Mouse (Mus musculus) forebrain, embryonic 14.5 days (tissue): Measurements from ENCODE around the gene Slc2a3. TPM values are rescaled to one million over a fixed set of nuclear protein-coding genes. Genes with fewer than 3 reads are reported as not detected.
"Not testable (repeated sequence)": the region's sequence is repeated elsewhere in the genome, so short reads cannot be mapped to it uniquely, and the experiment has no call there.

Experiments used
- ATAC-seq: fragments of 200-750 bp; cut with Nextera tagmentation; 2 replicates; pipeline ENCODE4 v1.8.0; 2017; ENCODE audit warnings: mild to moderate bottlenecking, moderate library complexity
- DNase-seq: peaks from one replicate; pipeline ENCODE4 v3.0.0-alpha.2; 2015; ENCODE audit warnings: low spot score
- H3K27ac ChIP-seq: fragments of 300-500 bp; sonication (generic); 2 replicates; pipeline ENCODE4 v1.5.1; 2014; ENCODE audit warnings: low read depth, mild to moderate bottlenecking, control low read depth, low read length, moderate library complexity
- H3K27me3 ChIP-seq: fragments of 300-500 bp; sonication (generic); replicated peaks from 2 replicates; pipeline ENCODE4 v1.6.1; 2014; ENCODE audit warnings: low read length, control low read depth, mixed read lengths; ENCODE audit not compliant: control insufficient read depth, insufficient read depth
- H3K36me3 ChIP-seq: fragments of 300-500 bp; sonication (generic); 2 replicates; pipeline ENCODE4 v1.6.1; 2014; ENCODE audit warnings: low read length, control low read depth; ENCODE audit not compliant: control insufficient read depth, insufficient read depth
- H3K4me1 ChIP-seq: fragments of 300-500 bp; sonication (generic); 2 replicates; pipeline ENCODE4 v1.6.1; 2014; ENCODE audit warnings: antibody characterized with exemption, low read length, control low read depth; ENCODE audit not compliant: control insufficient read depth, insufficient read depth
- H3K4me2 ChIP-seq: fragments of 300-500 bp; sonication (generic); 2 replicates; pipeline ENCODE4 v1.6.1; 2014; ENCODE audit warnings: mild to moderate bottlenecking, control low read depth, low read length
- H3K4me3 ChIP-seq: fragments of 300-500 bp; sonication (generic); 2 replicates; pipeline ENCODE4 v1.5.1; 2014; ENCODE audit warnings: low read depth, low read length, control low read depth
- H3K9ac ChIP-seq: fragments of 300-500 bp; sonication (generic); 2 replicates; pipeline ENCODE4 v1.6.1; 2014; ENCODE audit warnings: mild to moderate bottlenecking, low read length, control low read depth, moderate library complexity
- H3K9me3 ChIP-seq: fragments of 300-500 bp; sonication (generic); replicated peaks from 2 replicates; pipeline ENCODE4 v1.6.1; 2016; ENCODE audit warnings: low read length, control low read depth, mixed read lengths; ENCODE audit not compliant: control insufficient read depth
- WGBS: fragments of 180-500 bp; shearing (Covaris S2); extraction: QIAGEN DNeasy Blood & Tissue Kit; methylation state at CpG from one replicate; pipeline ENCODE4 v1.1.7; 2014; 5-methylcytosine and 5-hydroxymethylcytosine counted together
- polyA plus RNA-seq: library from polyadenylated mRNA; unstranded; fragments of >200 nt; fragmentation: Nextera tagmentation; extraction: Ambion mirVana; gene quantifications from 2 replicates; pipeline ENCODE4 v1.2.1, GENCODE M21; 2014

Slc2a3 gene
- polyA plus RNA-seq, 1 experiment from 2014 or later, result 15.6 TPM

- H3K4me1 ChIP-seq, result peaks cover 8% of the 10 kb centered on the region; the same call in 1 of the 2 replicates
- no peaks in the 10 kb centered on the region for H3K9me3 ChIP-seq
- peak overlapping the region; percentile 67 for H3K9ac ChIP-seq
- no peak overlapping the region for H3K27ac ChIP-seq
- peak overlapping the region; percentile 82 for H3K4me2 ChIP-seq
- WGBS, result 3% methylated on average over 25 of the region's 25 CpGs
- H3K4me3 ChIP-seq, result peak overlapping the region; percentile 51
- no peaks in the 10 kb centered on the region for H3K36me3 ChIP-seq
- DNase-seq (no peak), ATAC-seq (0 out of 2 replicates have a peak, but pooled peaks have one; percentile 4)
- peaks cover 18% of the 10 kb centered on the region for H3K27me3 ChIP-seq
These were observed 59.8 kb downstream of the Slc2a3 start for GRCm38 (mm10) chr6:122741460-122742227.

GRCm38 (mm10) chr6:122739952-122740351, 61.5 kb downstream of the Slc2a3 start:
- Histone ChIP-seq H3K9ac (no peak overlapping the region), H3K27me3 (peaks cover 18% of the 10 kb centered on the region), H3K4me3 (no peak overlapping the region), H3K4me1 (peaks cover 8% of the 10 kb centered on the region; the same call in 1 of the 2 replicates), H3K4me2 (peak overlapping the region; percentile 24; the same call in 1 of the 2 replicates), H3K9me3 (no peaks in the 10 kb centered on the region), H3K36me3 (0 out of 2 replicates have a peak, but pooled peaks cover 4% of the 10 kb centered on the region), H3K27ac (no peak overlapping the region)
- WGBS, result 11% methylated on average over 8 of the region's 8 CpGs
- ATAC-seq, result peak; percentile 54; the same call in 1 of the 2 replicates
- DNase-seq, result peak; percentile 85

DNA sequence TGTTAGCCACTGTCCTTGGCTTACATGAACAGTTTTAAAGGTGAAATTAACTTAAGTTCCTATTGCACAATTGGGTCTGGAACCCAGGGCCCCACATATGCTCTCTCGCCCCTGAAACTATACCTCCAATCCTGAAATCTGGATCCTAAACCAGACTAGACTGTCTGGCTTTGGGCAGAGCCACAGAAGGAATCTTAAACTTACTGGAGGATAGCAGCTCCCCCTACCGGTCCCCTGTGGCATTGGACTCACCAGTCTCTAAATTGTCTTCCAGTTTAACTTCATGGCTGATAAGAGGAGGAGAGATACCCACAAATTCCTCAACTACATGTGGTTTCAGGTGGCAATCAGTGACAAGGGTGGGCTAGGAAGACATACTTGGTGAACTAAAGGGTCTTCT, 81.5 kb downstream of the Slc2a3 start:
- no peaks in the 10 kb centered on the region for H3K36me3 ChIP-seq
- DNase-seq (peak; percentile 75), ATAC-seq (no peak)
- no peaks in the 10 kb centered on the region for H3K9me3 ChIP-seq
- H3K27ac ChIP-seq, result no peak overlapping the region
- 0 out of 2 replicates have a peak, but pooled peaks cover 2% of the 10 kb centered on the region for H3K4me1 ChIP-seq
- H3K27me3 ChIP-seq, result no peaks in the 10 kb centered on the region
- 26% methylated on average over 2 of the region's 2 CpGs for WGBS
- H3K4me2 ChIP-seq, result no peak overlapping the region
- no peak overlapping the region for H3K4me3 ChIP-seq
- no peak overlapping the region for H3K9ac ChIP-seq

DNA sequence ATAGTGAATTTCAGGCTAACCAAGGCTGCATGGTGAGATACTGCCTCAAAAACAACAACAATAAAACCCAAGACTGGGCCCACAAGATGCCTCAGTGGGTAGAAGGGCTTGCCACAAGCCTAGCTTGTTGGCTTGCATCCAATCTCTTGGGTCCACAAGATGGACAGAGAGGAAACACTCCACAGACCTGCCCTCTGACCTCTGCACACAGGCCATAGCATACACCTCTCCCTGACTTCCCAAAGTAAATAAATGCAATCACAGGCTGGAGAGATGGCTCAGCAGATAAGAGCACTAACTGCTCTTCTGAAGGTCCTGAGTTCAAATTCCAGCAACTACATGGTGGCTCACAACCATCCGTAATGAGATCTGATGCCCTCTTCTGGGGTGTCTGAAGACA, 83.2 kb downstream of the Slc2a3 start:
- WGBS, result 95% methylated on average over 1 of the region's 1 CpGs
- H3K9me3 ChIP-seq, H3K36me3 ChIP-seq, DNase-seq, H3K9ac ChIP-seq, H3K4me1 ChIP-seq, H3K4me2 ChIP-seq, H3K27me3 ChIP-seq, ATAC-seq, H3K4me3 ChIP-seq, H3K27ac ChIP-seq: not testable (repeated sequence)

DNA sequence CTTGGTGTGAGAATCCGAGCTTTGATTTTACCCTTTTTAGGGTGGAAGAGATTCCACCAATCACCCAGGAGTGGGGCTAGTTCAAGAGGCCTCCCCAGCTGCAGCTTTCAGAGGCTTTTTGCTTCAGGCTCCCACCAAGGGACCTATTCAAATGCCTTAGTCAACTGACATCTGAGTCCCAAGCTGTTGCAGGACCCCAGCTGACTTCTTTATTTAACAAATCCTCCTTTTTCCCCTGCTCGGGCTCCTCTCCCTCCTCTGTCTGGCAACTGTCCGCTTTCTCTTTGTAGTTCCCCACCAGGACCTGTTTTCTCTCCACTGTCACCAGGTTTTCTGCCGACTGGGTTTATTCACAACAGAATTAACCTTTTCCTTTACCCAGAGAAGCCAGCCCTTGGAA, 85.6 kb downstream of the Slc2a3 start:
- 0 out of 2 replicates have a peak, but pooled peaks cover 2% of the 10 kb centered on the region for H3K4me1 ChIP-seq
- no peak overlapping the region for H3K4me3 ChIP-seq
- H3K4me2 ChIP-seq, result no peak overlapping the region
- H3K27ac ChIP-seq, result no peak overlapping the region
- WGBS, result 1% methylated on average over 4 of the region's 4 CpGs
- no peaks in the 10 kb centered on the region for H3K27me3 ChIP-seq
- H3K9me3 ChIP-seq, result no peaks in the 10 kb centered on the region
- DNase-seq, result peak; percentile 41
- no peak overlapping the region for H3K9ac ChIP-seq
- no peak for ATAC-seq
- no peaks in the 10 kb centered on the region for H3K36me3 ChIP-seq

DNA sequence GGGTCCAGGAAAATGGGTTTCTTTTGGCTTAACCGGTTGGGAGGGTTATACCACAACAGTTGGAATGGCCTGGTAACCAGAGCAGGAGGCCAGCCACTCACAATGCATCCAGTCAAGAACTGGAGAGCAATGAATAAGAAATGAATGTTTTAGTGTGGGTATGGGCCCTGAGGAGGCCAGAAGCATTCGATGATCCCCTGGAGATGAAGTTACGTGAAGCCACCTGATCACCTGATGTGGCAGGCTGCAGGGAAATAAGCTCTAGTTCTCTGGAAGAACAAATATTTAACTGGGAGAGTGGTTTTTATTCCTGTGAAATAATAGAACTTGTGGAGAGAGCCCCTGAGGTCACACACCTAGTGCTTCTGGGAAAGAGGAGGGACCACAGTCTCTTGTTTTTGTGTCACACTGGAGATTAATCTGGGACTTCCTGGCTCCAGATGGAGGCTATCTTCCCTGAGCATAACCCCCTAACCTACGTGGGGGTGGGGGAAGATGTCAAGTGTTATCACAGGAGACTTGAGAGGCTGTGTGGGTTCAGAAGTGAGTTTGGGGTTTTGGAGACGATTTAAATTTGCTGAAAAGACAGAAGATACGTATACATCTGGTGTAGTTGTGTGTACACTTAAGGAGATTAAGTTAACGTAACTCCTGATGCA, 86.6 kb downstream of the Slc2a3 start:
- H3K9ac ChIP-seq, result no peak overlapping the region
- H3K27me3 ChIP-seq, result no peaks in the 10 kb centered on the region
- no peaks in the 10 kb centered on the region for H3K36me3 ChIP-seq
- ATAC-seq (no peak), DNase-seq (no peak)
- H3K4me3 ChIP-seq, result no peak overlapping the region
- H3K27ac ChIP-seq, result no peak overlapping the region
- H3K4me1 ChIP-seq, result 0 out of 2 replicates have a peak, but pooled peaks cover 2% of the 10 kb centered on the region
- WGBS, result 62% methylated on average over 7 of the region's 7 CpGs
- H3K9me3 ChIP-seq, result no peaks in the 10 kb centered on the region
- H3K4me2 ChIP-seq, result no peak overlapping the region

- not testable (repeated sequence) for ATAC-seq, H3K36me3 ChIP-seq, H3K9ac ChIP-seq, DNase-seq, H3K27me3 ChIP-seq, H3K4me2 ChIP-seq, H3K27ac ChIP-seq, H3K9me3 ChIP-seq, H3K4me1 ChIP-seq, H3K4me3 ChIP-seq
- 94% methylated on average over 7 of the region's 7 CpGs for WGBS
These were observed 88.3 kb downstream of the Slc2a3 start for GRCm38 (mm10) chr6:122713116-122713515.

DNA sequence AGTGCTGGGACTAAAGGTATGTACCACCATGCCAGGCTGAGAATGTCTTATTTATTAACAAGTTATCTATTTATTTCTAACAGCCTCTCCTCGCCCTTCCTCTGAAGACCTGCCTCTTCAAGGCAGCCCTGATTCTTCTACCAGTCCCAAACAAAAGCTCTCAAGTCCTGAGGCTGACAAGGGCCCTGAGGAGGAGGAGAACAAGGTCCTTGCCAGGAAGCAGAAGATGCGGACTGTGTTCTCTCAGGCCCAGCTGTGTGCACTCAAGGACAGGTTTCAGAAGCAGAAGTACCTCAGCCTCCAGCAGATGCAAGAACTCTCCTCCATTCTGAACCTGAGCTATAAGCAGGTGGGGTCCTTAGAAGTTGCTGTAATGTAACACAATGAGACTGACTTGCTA, 90.0 kb downstream of the Slc2a3 start:
- 95% methylated on average over 2 of the region's 2 CpGs for WGBS

GRCm38 (mm10) chr6:122708826-122709225, 92.6 kb downstream of the Slc2a3 start:
- peak; percentile 13 for DNase-seq
- no peaks in the 10 kb centered on the region for H3K4me1 ChIP-seq
- no peaks in the 10 kb centered on the region for H3K9me3 ChIP-seq
- no peak overlapping the region for H3K27ac ChIP-seq
- 79% methylated on average over 4 of the region's 4 CpGs for WGBS
- no peak for ATAC-seq
- H3K4me2 ChIP-seq, result no peak overlapping the region
- no peak overlapping the region for H3K4me3 ChIP-seq
- no peak overlapping the region for H3K9ac ChIP-seq
- no peaks in the 10 kb centered on the region for H3K27me3 ChIP-seq
- H3K36me3 ChIP-seq, result no peaks in the 10 kb centered on the region

More for the DNA sequence above, 90.0 kb downstream of the Slc2a3 start:
- Histone ChIP-seq H3K4me1 (0 out of 2 replicates have a peak, but pooled peaks cover 2% of the 10 kb centered on the region), H3K4me3 (no peak overlapping the region), H3K9ac (no peak overlapping the region), H3K27ac (no peak overlapping the region), H3K4me2 (no peak overlapping the region), H3K36me3 (no peaks in the 10 kb centered on the region), H3K27me3 (no peaks in the 10 kb centered on the region), H3K9me3 (no peaks in the 10 kb centered on the region)
- ATAC-seq (no peak), DNase-seq (no peak)
